Mouse (Mus musculus) heart, embryonic 12.5 days (tissue): ENCODE data around the gene AU022252. TPM values are rescaled to one million over a fixed set of nuclear protein-coding genes. Genes with fewer than 3 reads are reported as not detected.

Source experiments
- ATAC-seq: fragments of 200-750 bp; cut with Nextera tagmentation; 2 replicates; pipeline ENCODE4 v1.8.0; 2017; ENCODE audit warnings: moderate TSS enrichment, moderate library complexity; ENCODE audit not compliant: insufficient number of reproducible peaks, low FRiP score
- H3K27ac ChIP-seq: fragments of 300-500 bp; sonication (generic); 2 replicates; pipeline ENCODE4 v1.5.1; 2016; ENCODE audit warnings: mild to moderate bottlenecking, moderate library complexity; ENCODE audit not compliant: poor library complexity, severe bottlenecking
- H3K27me3 ChIP-seq: fragments of 300-500 bp; sonication (generic); replicated peaks from 2 replicates; pipeline ENCODE4 v1.6.1; 2016; ENCODE audit warnings: mild to moderate bottlenecking, moderate library complexity
- H3K36me3 ChIP-seq: fragments of 300-500 bp; sonication (generic); 2 replicates; pipeline ENCODE4 v1.6.1; 2016; ENCODE audit warnings: mild to moderate bottlenecking, moderate library complexity
- H3K4me1 ChIP-seq: fragments of 300-500 bp; sonication (generic); replicated peaks from 2 replicates; pipeline ENCODE4 v1.6.1; 2016; ENCODE audit warnings: mild to moderate bottlenecking
- H3K4me2 ChIP-seq: fragments of 300-500 bp; sonication (generic); 2 replicates; pipeline ENCODE4 v1.6.1; 2016; ENCODE audit warnings: mild to moderate bottlenecking, moderate library complexity
- H3K4me3 ChIP-seq: fragments of 300-500 bp; sonication (generic); 2 replicates; pipeline ENCODE4 v1.5.1; 2016; ENCODE audit warnings: mild to moderate bottlenecking
- H3K9ac ChIP-seq: fragments of 300-500 bp; sonication (generic); 2 replicates; pipeline ENCODE4 v1.6.1; 2016; ENCODE audit warnings: mild to moderate bottlenecking, moderate library complexity
- H3K9me3 ChIP-seq: fragments of 300-500 bp; sonication (generic); replicated peaks from 2 replicates; pipeline ENCODE4 v1.6.1; 2016; ENCODE audit warnings: mild to moderate bottlenecking, moderate library complexity
- WGBS: fragments of 180-500 bp; shearing (Covaris S2); methylation state at CpG from one replicate; pipeline ENCODE4 v1.1.7; 2016; 5-methylcytosine and 5-hydroxymethylcytosine counted together
- polyA plus RNA-seq: library from polyadenylated mRNA; unstranded; fragments of >200 nt; fragmentation: Nextera tagmentation; extraction: Ambion mirVana; gene quantifications from 2 replicates; pipeline ENCODE4 v1.2.1, GENCODE M21; 2016

Gene AU022252
- polyA plus RNA-seq, 1 experiment from 2014 or later, result 27.8 TPM

GRCm38 (mm10) chr4:119165916-119166315 is 66.6 kb downstream of the AU022252 start:
- H3K4me3 ChIP-seq, result no peak overlapping the region
- no peaks in the 10 kb centered on the region for H3K9me3 ChIP-seq
- no peak overlapping the region for H3K27ac ChIP-seq
- H3K4me1 ChIP-seq, result no peaks in the 10 kb centered on the region
- no peak overlapping the region for H3K4me2 ChIP-seq
- H3K9ac ChIP-seq, result no peak overlapping the region
- WGBS, result 49% methylated on average over 7 of the region's 7 CpGs
- no peaks in the 10 kb centered on the region for H3K27me3 ChIP-seq
- ATAC-seq, result no peak
- peaks cover 30% of the 10 kb centered on the region for H3K36me3 ChIP-seq

- H3K4me3 ChIP-seq, result no peak overlapping the region
- H3K27me3 ChIP-seq, result no peaks in the 10 kb centered on the region
- H3K36me3 ChIP-seq, result peaks cover 1% of the 10 kb centered on the region; the same call in 1 of the 2 replicates
- no peak overlapping the region for H3K27ac ChIP-seq
- no peak for ATAC-seq
- H3K9ac ChIP-seq, result no peak overlapping the region
- WGBS, result 63% methylated on average over 4 of the region's 4 CpGs
- H3K4me2 ChIP-seq, result no peak overlapping the region
- H3K4me1 ChIP-seq, result no peaks in the 10 kb centered on the region
- no peaks in the 10 kb centered on the region; the same call in 1 of the 2 replicates for H3K9me3 ChIP-seq
Observed at GRCm38 (mm10) chr4:119162990-119163389, 69.5 kb downstream of the AU022252 start.

DNA sequence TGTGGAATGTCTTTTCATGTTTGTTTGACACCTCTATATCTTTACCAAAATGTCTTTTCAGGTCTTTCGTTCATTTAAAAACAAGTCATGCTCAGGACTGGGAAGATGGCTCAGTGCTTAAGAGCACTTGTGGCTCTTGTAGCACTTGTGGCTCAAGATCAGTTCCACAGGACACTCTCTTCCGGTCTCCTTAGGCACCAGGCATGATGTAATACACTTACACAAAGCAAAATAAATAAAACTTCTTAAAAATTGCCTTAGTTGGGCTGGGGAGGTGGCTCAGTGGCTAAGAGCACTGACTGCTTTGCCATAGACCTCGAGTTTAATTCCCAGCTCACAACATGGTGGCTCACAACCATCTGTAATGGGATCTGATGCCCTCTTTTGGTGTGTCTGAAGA is 71.2 kb downstream of the AU022252 start:
- no peaks in the 10 kb centered on the region for H3K4me1 ChIP-seq
- WGBS, result 70% methylated on average over 3 of the region's 3 CpGs
- H3K36me3 ChIP-seq, result no peaks in the 10 kb centered on the region
- no peak overlapping the region for H3K27ac ChIP-seq
- no peak overlapping the region for H3K4me2 ChIP-seq
- no peak overlapping the region for H3K9ac ChIP-seq
- no peaks in the 10 kb centered on the region for H3K27me3 ChIP-seq
- ATAC-seq, result no peak
- H3K4me3 ChIP-seq, result no peak overlapping the region
- no peaks in the 10 kb centered on the region; the same call in 1 of the 2 replicates for H3K9me3 ChIP-seq

- Histone ChIP-seq H3K4me3 (no peak overlapping the region), H3K36me3 (no peaks in the 10 kb centered on the region), H3K27me3 (no peaks in the 10 kb centered on the region), H3K9ac (no peak overlapping the region), H3K4me1 (no peaks in the 10 kb centered on the region), H3K9me3 (no peaks in the 10 kb centered on the region; the same call in 1 of the 2 replicates), H3K4me2 (no peak overlapping the region), H3K27ac (no peak overlapping the region)
- WGBS, result 67% methylated on average over 5 of the region's 5 CpGs
- ATAC-seq, result no peak
Observed at GRCm38 (mm10) chr4:119157891-119158290, 74.6 kb downstream of the AU022252 start.

DNA sequence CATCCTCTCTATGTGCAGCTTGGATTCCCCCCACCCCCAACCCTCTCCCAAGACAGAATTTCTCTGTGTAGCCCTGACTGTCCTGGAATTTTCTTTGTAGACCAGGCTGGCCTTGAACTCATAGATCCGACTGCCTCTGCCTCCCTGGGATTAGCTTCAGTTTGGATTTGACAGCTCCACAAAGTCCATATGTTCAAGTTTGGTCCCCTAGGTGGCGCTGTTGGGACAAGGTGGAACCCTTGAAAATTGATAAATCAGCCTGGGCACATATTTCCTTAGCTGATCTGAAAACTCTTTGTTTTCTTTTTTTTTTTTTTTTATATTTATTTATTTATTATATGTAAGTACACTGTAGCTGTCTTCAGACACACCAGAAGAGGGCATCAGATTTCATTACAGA is 75.3 kb downstream of the AU022252 start:
- no peak for ATAC-seq
- no peak overlapping the region for H3K9ac ChIP-seq
- WGBS, result 37% methylated on average over 2 of the region's 2 CpGs
- H3K4me3 ChIP-seq, result no peak overlapping the region
- no peak overlapping the region for H3K4me2 ChIP-seq
- H3K9me3 ChIP-seq, result no peaks in the 10 kb centered on the region; the same call in 1 of the 2 replicates
- no peaks in the 10 kb centered on the region for H3K27me3 ChIP-seq
- no peaks in the 10 kb centered on the region for H3K4me1 ChIP-seq
- no peak overlapping the region for H3K27ac ChIP-seq
- H3K36me3 ChIP-seq, result no peaks in the 10 kb centered on the region

Other genes starting within 250 kb of the AU022252 start
- gene Slc2a1, start 124.0 kb downstream of the AU022252 start, polyA plus RNA-seq, result 330 and 331 TPM in 2 replicates
- 8.3 and 11.5 TPM in 2 replicates for gene Zfp691, start 58.5 kb downstream of the AU022252 start, polyA plus RNA-seq
- 22.9 and 26.7 TPM in 2 replicates for gene Ermap, start 42.7 kb downstream of the AU022252 start, polyA plus RNA-seq
- gene Svbp, start 37.4 kb downstream of the AU022252 start, polyA plus RNA-seq, result 127 TPM in 2 replicates
- gene Tmem269, start 14.5 kb downstream of the AU022252 start, polyA plus RNA-seq, result 0.19 TPM in 1 of 2 replicates, not detected in the other
- gene P3h1, start 203 bp upstream of the AU022252 start, polyA plus RNA-seq, result 32.8 and 34.3 TPM in 2 replicates
- gene Cldn19, start 22.7 kb upstream of the AU022252 start, polyA plus RNA-seq, result not detected in 2 replicates
- gene Ybx1, start 61.9 kb upstream of the AU022252 start, polyA plus RNA-seq, result 851 and 903 TPM in 2 replicates
- gene Ppih, start 87.8 kb upstream of the AU022252 start, polyA plus RNA-seq, result 58.1 and 58.5 TPM in 2 replicates
- 3.3 and 4.1 TPM in 2 replicates for gene Ccdc30, start 182.8 kb upstream of the AU022252 start, polyA plus RNA-seq
- gene Ppcs, start 189.7 kb upstream of the AU022252 start, polyA plus RNA-seq, result 26.3 and 27.6 TPM in 2 replicates
- gene Zmynd12, start 190.1 kb upstream of the AU022252 start, polyA plus RNA-seq, result 0.23 TPM in 1 of 2 replicates, not detected in the other